Mouse (Mus musculus) limb, embryonic 12.5 days (tissue): ENCODE results near the gene Zbtb16. TPM values are rescaled to one million over a fixed set of nuclear protein-coding genes. Genes with fewer than 3 reads are reported as not detected.

ENCODE experiments used
- ATAC-seq: fragments of 200-750 bp; cut with Nextera tagmentation; 2 replicates; pipeline ENCODE4 v1.8.0; 2017; ENCODE audit warnings: low read depth, moderate TSS enrichment; ENCODE audit not compliant: insufficient number of reproducible peaks, insufficient read depth, low FRiP score, low TSS enrichment
- H3K27ac ChIP-seq: fragments of 300-500 bp; sonication (generic); 2 replicates; pipeline ENCODE4 v1.5.1; 2016; ENCODE audit warnings: mild to moderate bottlenecking, moderate library complexity
- H3K27me3 ChIP-seq: fragments of 300-500 bp; sonication (generic); 2 replicates; pipeline ENCODE4 v1.6.1; 2016; ENCODE audit warnings: mild to moderate bottlenecking, moderate library complexity
- H3K36me3 ChIP-seq: fragments of 300-500 bp; sonication (generic); 2 replicates; pipeline ENCODE4 v1.6.1; 2016; ENCODE audit warnings: mild to moderate bottlenecking, moderate library complexity
- H3K4me1 ChIP-seq: fragments of 300-500 bp; sonication (generic); replicated peaks from 2 replicates; pipeline ENCODE4 v1.6.1; 2016
- H3K4me2 ChIP-seq: fragments of 300-500 bp; sonication (generic); 2 replicates; pipeline ENCODE4 v1.6.1; 2016; ENCODE audit warnings: mild to moderate bottlenecking, moderate library complexity
- H3K4me3 ChIP-seq: fragments of 300-500 bp; sonication (generic); replicated peaks from 2 replicates; pipeline ENCODE4 v1.5.1; 2016; ENCODE audit warnings: mild to moderate bottlenecking
- H3K9ac ChIP-seq: fragments of 300-500 bp; sonication (generic); replicated peaks from 2 replicates; pipeline ENCODE4 v1.6.1; 2016; ENCODE audit warnings: mild to moderate bottlenecking, moderate library complexity
- H3K9me3 ChIP-seq: fragments of 300-500 bp; sonication (generic); 2 replicates; pipeline ENCODE4 v1.6.1; 2016; ENCODE audit warnings: mild to moderate bottlenecking, moderate library complexity
- WGBS: fragments of 180-500 bp; shearing (Covaris S2); methylation state at CpG from one replicate; pipeline ENCODE4 v1.1.7; 2016; 5-methylcytosine and 5-hydroxymethylcytosine counted together
- polyA plus RNA-seq: library from polyadenylated mRNA; unstranded; fragments of >200 nt; fragmentation: Nextera tagmentation; extraction: Ambion mirVana; gene quantifications from 2 replicates; pipeline ENCODE4 v1.2.1, GENCODE M21; 2016

Zbtb16 gene
- polyA plus RNA-seq, 1 experiment from 2014 or later: 2.5 TPM

- H3K36me3 ChIP-seq: no peaks in the 10 kb centered on the region
- peaks cover 52% of the 10 kb centered on the region for H3K4me1 ChIP-seq
- 38% methylated on average over 4 of the region's 4 CpGs for WGBS
- peaks cover 83% of the 10 kb centered on the region for H3K27me3 ChIP-seq
- H3K4me2 ChIP-seq: no peak overlapping the region; the same call in 1 of the 2 replicates
- no peaks in the 10 kb centered on the region for H3K9me3 ChIP-seq
- H3K27ac ChIP-seq: no peak overlapping the region
- H3K9ac ChIP-seq: no peak overlapping the region
- ATAC-seq: no peak
- no peak overlapping the region for H3K4me3 ChIP-seq
Measured at GRCm38 (mm10) chr9:48838346-48838745, 2.3 kb upstream of the Zbtb16 start.

DNA sequence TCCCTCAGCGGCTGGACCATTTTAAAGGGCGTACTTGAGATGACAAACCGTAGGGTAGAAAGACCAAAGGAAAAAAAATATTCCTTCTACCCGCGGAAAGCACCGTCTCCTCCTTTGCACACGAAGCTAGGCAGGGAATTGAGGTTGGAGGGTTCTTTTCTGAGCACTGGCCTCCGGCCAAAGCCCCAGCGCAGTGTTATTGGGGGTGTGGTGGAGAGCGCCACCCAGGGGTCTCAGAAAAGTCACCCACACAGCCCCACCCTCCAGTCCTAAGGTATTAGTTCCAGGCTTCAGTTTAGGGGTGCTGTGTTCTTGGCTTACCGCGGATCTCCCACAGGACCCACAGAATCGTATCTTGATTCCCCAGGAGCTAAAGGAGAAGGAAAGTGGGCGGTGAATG is 1.2 kb upstream of the Zbtb16 start:
- Histone ChIP-seq H3K4me1 (peaks cover 52% of the 10 kb centered on the region), H3K9ac (no peak overlapping the region), H3K9me3 (no peaks in the 10 kb centered on the region), H3K36me3 (no peaks in the 10 kb centered on the region), H3K4me3 (peak overlapping the region; percentile 58; the same call in 1 of the 2 replicates), H3K27ac (no peak overlapping the region), H3K27me3 (peaks cover 84% of the 10 kb centered on the region), H3K4me2 (peak overlapping the region; percentile 98)
- 4% methylated on average over 14 of the region's 14 CpGs for WGBS
- ATAC-seq: no peak

GRCm38 (mm10) chr9:48836566-48836930 is 526 bp upstream of the Zbtb16 start:
- no peak overlapping the region for H3K27ac ChIP-seq
- H3K9me3 ChIP-seq: no peaks in the 10 kb centered on the region
- H3K27me3 ChIP-seq: peaks cover 87% of the 10 kb centered on the region
- H3K4me1 ChIP-seq: peaks cover 52% of the 10 kb centered on the region
- peak overlapping the region; percentile 56 for H3K9ac ChIP-seq
- peak overlapping the region; percentile 58 for H3K4me3 ChIP-seq
- WGBS: 1% methylated on average over 12 of the region's 12 CpGs
- peak overlapping the region; percentile 98 for H3K4me2 ChIP-seq
- no peak for ATAC-seq
- H3K36me3 ChIP-seq: no peaks in the 10 kb centered on the region; the same call in 1 of the 2 replicates

GRCm38 (mm10) chr9:48834541-48835411 is 1.2 kb downstream of the Zbtb16 start:
- H3K4me1 ChIP-seq: peaks cover 42% of the 10 kb centered on the region
- no peaks in the 10 kb centered on the region for H3K9me3 ChIP-seq
- peak overlapping the region; percentile 98 for H3K4me2 ChIP-seq
- H3K4me3 ChIP-seq: peak overlapping the region; percentile 58
- H3K9ac ChIP-seq: peak overlapping the region; percentile 56
- H3K36me3 ChIP-seq: no peaks in the 10 kb centered on the region; the same call in 1 of the 2 replicates
- ATAC-seq: no peak
- WGBS: under 1% methylated on average over 65 of the region's 65 CpGs
- no peak overlapping the region for H3K27ac ChIP-seq
- H3K27me3 ChIP-seq: peaks cover 97% of the 10 kb centered on the region

DNA sequence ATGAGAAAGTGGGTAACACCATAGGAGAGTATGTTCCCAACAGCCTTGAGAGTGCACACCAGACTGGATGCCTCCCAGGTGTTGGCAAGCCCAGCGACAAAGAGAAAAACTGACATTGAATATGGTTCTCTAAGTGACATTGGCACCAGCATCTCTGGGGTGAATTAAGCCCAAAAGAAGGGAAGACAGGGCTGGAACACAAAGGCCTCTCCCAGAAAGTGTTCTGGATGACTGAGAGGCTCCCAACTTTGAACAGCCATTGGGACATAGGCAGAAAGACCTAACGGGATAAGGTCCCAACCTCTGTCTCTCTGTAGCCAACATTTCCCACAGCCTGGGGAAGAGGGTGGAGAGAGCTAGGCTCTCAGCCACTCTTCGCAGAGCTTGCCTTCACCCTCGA is 2.0 kb downstream of the Zbtb16 start:
- ATAC-seq: no peak
- Histone ChIP-seq H3K4me2 (peak overlapping the region; percentile 98), H3K27me3 (peaks cover 90% of the 10 kb centered on the region), H3K9ac (no peak overlapping the region), H3K27ac (no peak overlapping the region), H3K36me3 (no peaks in the 10 kb centered on the region; the same call in 1 of the 2 replicates), H3K4me3 (peak overlapping the region; percentile 58), H3K4me1 (peaks cover 42% of the 10 kb centered on the region), H3K9me3 (no peaks in the 10 kb centered on the region)
- 22% methylated on average over 4 of the region's 4 CpGs for WGBS

DNA sequence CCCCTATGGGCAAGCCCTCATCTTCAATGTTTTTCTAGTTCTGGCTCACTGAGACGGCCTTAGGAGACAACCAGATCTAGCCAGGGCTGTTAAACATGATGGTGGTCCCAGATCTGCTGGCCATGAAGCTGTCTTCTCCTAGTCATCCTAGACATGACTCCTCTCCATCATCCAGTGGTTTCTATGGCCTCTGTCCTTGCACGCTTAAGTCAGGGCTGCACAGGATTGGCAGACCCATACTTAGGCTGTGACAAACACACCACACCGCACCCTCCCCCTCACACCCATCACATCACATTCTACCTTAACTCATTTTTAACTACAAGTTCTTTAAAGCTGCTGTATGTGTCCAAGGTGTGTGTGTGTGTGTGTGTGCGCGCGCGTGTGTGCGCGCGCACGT is 2.5 kb downstream of the Zbtb16 start:
- no peak overlapping the region for H3K27ac ChIP-seq
- peaks cover 90% of the 10 kb centered on the region for H3K27me3 ChIP-seq
- H3K4me3 ChIP-seq: 0 out of 2 replicates have a peak overlapping the region, but pooled peaks have one; percentile 58
- H3K9ac ChIP-seq: no peak overlapping the region
- H3K9me3 ChIP-seq: no peaks in the 10 kb centered on the region
- 90% methylated on average over 11 of the region's 11 CpGs for WGBS
- peaks cover 37% of the 10 kb centered on the region for H3K4me1 ChIP-seq
- ATAC-seq: no peak
- no peak overlapping the region for H3K4me2 ChIP-seq
- H3K36me3 ChIP-seq: no peaks in the 10 kb centered on the region; the same call in 1 of the 2 replicates

GRCm38 (mm10) chr9:48832473-48833100 is 3.4 kb downstream of the Zbtb16 start:
- Histone ChIP-seq H3K4me1 (peaks cover 28% of the 10 kb centered on the region), H3K27ac (no peak overlapping the region), H3K36me3 (no peaks in the 10 kb centered on the region; the same call in 1 of the 2 replicates), H3K9me3 (no peaks in the 10 kb centered on the region), H3K4me2 (no peak overlapping the region), H3K9ac (no peak overlapping the region), H3K4me3 (no peak overlapping the region), H3K27me3 (peaks cover 90% of the 10 kb centered on the region)
- WGBS: 91% methylated on average over 20 of the region's 20 CpGs
- no peak for ATAC-seq

GRCm38 (mm10) chr9:48831560-48832460 is 4.2 kb downstream of the Zbtb16 start:
- H3K4me2 ChIP-seq: no peak overlapping the region
- H3K27ac ChIP-seq: no peak overlapping the region
- 77% methylated on average over 23 of the region's 23 CpGs for WGBS
- ATAC-seq: no peak
- H3K9ac ChIP-seq: no peak overlapping the region
- peaks cover 20% of the 10 kb centered on the region; the same call in 1 of the 2 replicates for H3K4me1 ChIP-seq
- H3K27me3 ChIP-seq: peaks cover 86% of the 10 kb centered on the region
- H3K36me3 ChIP-seq: no peaks in the 10 kb centered on the region; the same call in 1 of the 2 replicates
- no peaks in the 10 kb centered on the region for H3K9me3 ChIP-seq
- no peak overlapping the region for H3K4me3 ChIP-seq

DNA sequence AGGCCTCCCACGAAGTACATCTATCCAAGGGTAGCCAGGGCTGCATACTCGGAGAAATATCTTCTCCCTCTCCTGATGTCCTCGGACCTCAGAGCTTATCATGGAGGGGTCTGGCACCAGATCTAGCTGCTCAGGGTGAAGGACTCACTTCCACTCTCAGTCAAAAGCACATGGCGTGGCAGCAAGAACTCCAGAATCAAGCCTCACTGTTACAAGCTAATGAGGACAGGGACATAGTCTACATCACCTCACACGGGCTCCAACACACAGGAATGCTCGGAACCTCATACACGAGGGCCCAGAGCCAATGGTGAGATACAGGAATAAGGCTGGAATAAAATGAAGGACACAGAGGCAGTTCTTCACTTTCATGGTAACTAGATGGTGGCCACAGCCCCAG is 7.2 kb downstream of the Zbtb16 start:
- Histone ChIP-seq H3K9ac (no peak overlapping the region), H3K4me2 (no peak overlapping the region), H3K36me3 (no peaks in the 10 kb centered on the region; the same call in 1 of the 2 replicates), H3K27me3 (peaks cover 76% of the 10 kb centered on the region), H3K4me1 (peaks cover 12% of the 10 kb centered on the region), H3K9me3 (no peaks in the 10 kb centered on the region), H3K27ac (no peak overlapping the region), H3K4me3 (no peak overlapping the region)
- no peak for ATAC-seq
- 77% methylated on average over 7 of the region's 7 CpGs for WGBS

DNA sequence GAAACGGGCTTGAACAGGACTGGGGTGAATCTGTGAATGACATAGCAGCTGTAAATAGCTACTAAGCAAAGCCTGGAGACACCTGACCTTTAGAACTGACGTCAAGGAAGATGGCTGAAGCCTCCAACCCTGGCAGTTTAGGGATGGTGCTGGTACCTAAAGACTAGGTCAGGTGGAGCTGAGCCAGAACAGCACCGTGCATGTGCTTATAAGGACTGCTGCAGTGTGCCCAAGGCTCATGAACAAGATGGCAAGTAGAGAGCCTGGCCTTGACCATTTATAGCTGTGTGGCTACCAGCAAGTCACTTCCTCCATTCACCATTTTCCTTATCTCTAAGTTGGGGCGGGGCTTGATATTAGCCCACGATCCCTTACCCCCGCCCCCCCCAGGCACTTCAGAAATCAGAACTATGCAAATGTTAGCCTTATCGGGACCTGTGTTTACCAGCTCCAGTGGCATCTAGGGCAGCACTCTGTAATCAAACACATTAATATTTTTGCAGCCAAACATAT is 9.6 kb downstream of the Zbtb16 start:
- Histone ChIP-seq H3K36me3 (no peaks in the 10 kb centered on the region), H3K27ac (no peak overlapping the region), H3K4me2 (no peak overlapping the region), H3K4me1 (peaks cover 36% of the 10 kb centered on the region), H3K9ac (no peak overlapping the region), H3K9me3 (no peaks in the 10 kb centered on the region), H3K27me3 (peaks cover 63% of the 10 kb centered on the region), H3K4me3 (no peak overlapping the region)
- ATAC-seq: no peak
- 83% methylated on average over 7 of the region's 7 CpGs for WGBS
